Mouse (Mus musculus): Measurements from ENCODE around the gene Prpf8.

DNA sequence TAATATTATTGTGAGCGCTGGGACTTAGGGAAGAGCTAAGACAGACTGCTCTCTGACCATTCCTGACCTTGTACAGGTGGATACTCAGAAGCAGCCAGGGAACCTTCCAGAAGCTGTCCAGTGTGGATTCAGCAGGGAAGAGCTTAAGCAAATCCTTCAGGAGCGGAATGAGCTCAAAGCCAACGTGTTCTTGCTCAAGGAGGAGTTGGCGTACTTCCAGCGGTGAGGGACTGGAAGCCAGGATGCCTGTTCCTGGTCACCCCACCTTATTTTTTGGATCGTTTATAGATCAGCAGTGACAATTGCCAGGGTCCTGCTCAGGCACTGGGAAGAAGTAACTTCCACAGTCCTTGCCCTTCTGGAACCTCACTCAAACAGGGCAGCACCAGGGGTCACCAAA is 24.6 kb downstream of the Prpf8 start:
- TF ChIP-seq POLR2A (IDR thresholded peaks at IDR 0.05; ENCODE audit: borderline replicate concordance, extremely low read depth, low read depth, low read length) (no peak), CTCF (IDR thresholded peaks at IDR 0.05; ENCODE audit: insufficient read depth, low read length) (no peak)
